17 mouse cellular contexts compared by ENCODE assay signal in the genomic region with DNA sequence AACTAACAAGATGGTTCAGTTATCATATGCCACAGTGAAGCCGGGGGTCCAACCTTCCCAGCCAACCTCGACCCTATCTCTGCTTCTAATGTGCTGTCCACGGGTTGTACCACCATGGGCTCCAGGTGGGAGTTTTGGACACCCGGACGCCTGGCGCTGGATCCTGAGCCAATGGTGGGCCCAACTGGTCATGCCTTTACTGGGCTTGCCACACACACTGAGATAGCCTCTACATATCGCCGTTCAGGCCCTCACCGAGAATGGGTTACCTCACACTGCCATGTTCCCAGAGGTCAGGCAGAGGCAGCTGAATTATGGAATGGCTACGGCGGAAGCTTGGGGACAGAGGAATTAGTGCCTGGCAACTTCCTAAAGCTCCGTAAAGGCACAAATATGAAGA.
"Had no signal": no experiment of that assay in that cellular context is flagged by ENCODE, and none has a peak within 500 bp of the region (broad histone marks: within the 10 kb centered on the region; RNA-seq: fewer than 3 reads in every experiment).

No protein-coding gene starts in this region.

- H3K27me3 ChIP-seq: neural tube, embryonic 12.5 days; neural tube, embryonic 13.5 days; neural tube, embryonic 15.5 days; stomach, embryonic 15.5 days had no signal

- DNase-seq: retina, postnatal 1 day; right cerebral cortex, adult 18-20 months; right cerebral cortex, postnatal 14 days; right cerebral cortex, postnatal 25 days; right cerebral cortex, postnatal 4 days; spleen, adult 18-20 months; thymus, adult 18-20 months; thymus, adult 2 months; thymus, postnatal 14 days; thymus, postnatal 25 days; thymus, postnatal 36 days; thymus, postnatal 4 days had no signal

- H3K36me3 ChIP-seq: neural tube, embryonic 12.5 days; neural tube, embryonic 13.5 days; neural tube, embryonic 15.5 days; stomach, embryonic 15.5 days had no signal

- H3K4me1 ChIP-seq: neural tube, embryonic 12.5 days; neural tube, embryonic 15.5 days; stomach, embryonic 15.5 days had no signal

- H3K27ac ChIP-seq: neural tube, embryonic 12.5 days; neural tube, embryonic 13.5 days; neural tube, embryonic 15.5 days; stomach, embryonic 15.5 days; stomach, postnatal 0 days had no signal

- H3K4me3 ChIP-seq: neural tube, embryonic 12.5 days; neural tube, embryonic 13.5 days; neural tube, embryonic 15.5 days; stomach, embryonic 15.5 days had no signal
